Mouse (Mus musculus) ES-Bruce4 (cell line): ENCODE data around the gene Mest.

Experiments used
- CTCF ChIP-seq: IDR thresholded peaks from one replicate; pipeline ENCODE4 v1.8.1; 2011; ENCODE audit warnings: low read depth, low read length
- EP300 ChIP-seq: IDR thresholded peaks from 2 replicates; pipeline ENCODE4 v1.6.1; 2011; ENCODE audit warnings: low read depth, low read length; ENCODE audit not compliant: insufficient read depth
- POLR2A ChIP-seq: IDR thresholded peaks from one replicate; pipeline ENCODE4 v1.8.1; 2011; ENCODE audit warnings: low read length; ENCODE audit not compliant: insufficient read depth

DNA sequence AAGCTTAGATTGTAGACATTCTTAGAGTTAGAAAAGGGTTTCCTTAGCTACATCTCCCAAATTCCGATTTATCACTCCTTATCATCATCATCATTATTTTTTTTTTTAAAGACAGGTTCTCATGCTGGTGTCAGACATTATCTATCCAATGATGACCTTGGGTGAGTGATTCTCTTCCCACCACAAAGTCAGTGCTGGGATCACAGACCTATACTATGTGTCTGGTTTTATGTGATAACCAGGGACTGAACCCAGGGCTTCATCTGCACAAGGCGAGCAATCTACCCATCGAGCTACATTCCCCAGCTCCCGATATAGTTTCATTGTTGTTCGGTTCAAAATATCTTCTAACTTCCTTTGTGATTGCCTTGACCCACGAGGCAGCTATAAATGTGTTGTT, 9.9 kb upstream of the Mest start:
- TF ChIP-seq POLR2A (no peak), EP300 (no peak), CTCF (no peak)
